Mouse (Mus musculus) bone marrow macrophage, adult 2 months (primary cell): ENCODE data around the gene Cotl1.

Experiments used
- CTCF ChIP-seq: IDR thresholded peaks from 2 replicates; pipeline ENCODE4 v1.5.1; 2012; ENCODE audit warnings: low read depth, mild to moderate bottlenecking, low read length, moderate library complexity
- POLR2A ChIP-seq: IDR thresholded peaks from 2 replicates; pipeline ENCODE4 v1.6.1; 2012; ENCODE audit warnings: mild to moderate bottlenecking, low read depth, low read length, borderline replicate concordance

DNA sequence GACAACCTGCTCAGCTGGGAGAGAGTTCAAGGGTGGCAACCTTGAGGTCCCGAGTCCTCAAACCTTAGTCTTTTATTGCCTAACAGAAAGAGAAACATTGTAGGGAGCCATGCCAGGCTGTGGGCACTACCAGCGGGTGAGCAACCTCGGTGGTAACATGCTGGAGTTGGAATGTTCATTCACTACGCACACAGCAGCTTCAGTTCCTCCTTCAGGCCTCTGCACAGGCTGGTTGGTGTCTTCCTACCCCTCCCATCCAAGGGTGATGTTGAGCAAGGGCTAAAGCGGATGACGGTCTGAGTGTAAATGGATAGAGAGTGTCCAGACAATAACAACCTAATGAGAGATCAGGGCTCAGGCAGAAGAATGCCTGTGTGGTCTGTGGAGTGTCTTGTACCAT lies 17.4 kb upstream of the Cotl1 start:
- TF ChIP-seq CTCF (no peak), POLR2A (no peak)
